Comparison of ENCODE assay signal across 21 mouse cellular contexts in the genomic region with DNA sequence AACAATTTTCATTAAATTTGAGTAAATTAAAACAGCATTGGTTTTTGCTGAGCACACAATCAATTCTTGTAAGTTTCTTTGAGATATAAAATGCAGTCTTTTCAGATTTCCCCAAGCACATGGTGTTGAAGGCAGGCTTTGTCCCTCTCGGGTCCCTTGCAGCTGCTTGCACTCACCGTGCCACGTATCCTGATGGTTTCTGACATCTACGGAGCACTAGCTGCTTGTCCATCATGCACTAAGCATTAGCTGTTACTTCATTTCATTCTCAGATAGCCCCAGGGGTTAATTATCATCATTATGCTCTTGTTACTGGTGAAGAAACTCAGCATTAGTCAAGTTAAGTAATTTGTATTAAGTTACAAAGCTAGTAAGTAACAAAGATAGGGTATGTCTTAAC.
A peak's percentile ranks its signal among the peaks of the same experiment; 100 is the strongest.
DNase-seq lines count a peak whose midpoint lies in the region; ATAC-seq and TF ChIP-seq lines count a peak whose summit lies in the region.
"Had no signal": no experiment of that assay in that cellular context is flagged by ENCODE, and none has a peak within 500 bp of the region (broad histone marks: within the 10 kb centered on the region; RNA-seq: fewer than 3 reads in every experiment).

No protein-coding gene starts in this region.

- H3K27me3 ChIP-seq in hindbrain, embryonic 13.5 days: no peaks in the 10 kb centered on the region
- no peaks in the 10 kb centered on the region for H3K27me3 ChIP-seq in forebrain, postnatal 0 days (ENCODE audit: insufficient read depth, low read length)
- H3K27me3 ChIP-seq: heart, embryonic 13.5 days; hindbrain, embryonic 15.5 days had no signal

- H3K9ac ChIP-seq in hindbrain, embryonic 13.5 days: no peak overlapping the region
- no peak overlapping the region for H3K9ac ChIP-seq in forebrain, postnatal 0 days
- H3K9ac ChIP-seq: heart, embryonic 13.5 days; hindbrain, embryonic 15.5 days had no signal

- no peak for ATAC-seq in hindbrain, embryonic 13.5 days (ENCODE audit: low FRiP score)
- no peak for ATAC-seq in forebrain, postnatal 0 days
- ATAC-seq: activated CD4-positive, CD25-positive, alpha-beta regulatory T cell, adult 4 months; forebrain, embryonic 14.5 days had no signal

- WGBS in hindbrain, embryonic 13.5 days: 39% methylated on average over 4 of the region's 4 CpGs
- WGBS in forebrain, postnatal 0 days: 26% methylated on average over 4 of the region's 4 CpGs

- peak; percentile 39 for DNase-seq in embryo, embryonic 10.5 days (ENCODE audit: low spot score)
- no peak for DNase-seq in embryo, embryonic 10 days (ENCODE audit: low spot score)
- DNase-seq in brain, embryonic 14.5 days (ENCODE audit: low read depth): peak; percentile 45
- DNase-seq in fat pad, adult 2 months (ENCODE audit: extremely low read depth, low read depth, low spot score): peak; percentile 14
- peak; percentile 29 for DNase-seq in retina, postnatal 1 day
- no peak for DNase-seq in forebrain, postnatal 0 days
- DNase-seq: adrenal gland, adult 8-10 months; adrenal gland, postnatal 25 days; cerebellum, adult 18-20 months; cerebellum, adult 9-10 months; cerebellum, postnatal 14 days; gastrocnemius, postnatal 25 days; heart, adult 2 months; heart, postnatal 14 days; heart, postnatal 4 days had no signal

- no peaks in the 10 kb centered on the region for H3K36me3 ChIP-seq in hindbrain, embryonic 13.5 days
- H3K36me3 ChIP-seq in forebrain, postnatal 0 days (ENCODE audit: insufficient read depth): no peaks in the 10 kb centered on the region
- H3K36me3 ChIP-seq: heart, embryonic 10.5 days; heart, embryonic 13.5 days; hindbrain, embryonic 15.5 days had no signal

- no peak overlapping the region for H3K27ac ChIP-seq in hindbrain, embryonic 13.5 days
- H3K27ac ChIP-seq in forebrain, postnatal 0 days (ENCODE audit: low read depth, low read length): no peak overlapping the region
- H3K27ac ChIP-seq: heart, adult 2 months; heart, embryonic 10.5 days; heart, embryonic 13.5 days; hindbrain, embryonic 15.5 days had no signal

- no peak for TF ChIP-seq CTCF in brain, embryonic 14.5 days (IDR thresholded peaks at IDR 0.05; ENCODE audit: borderline replicate concordance, extremely low read depth, insufficient read depth, insufficient read length)
- no peak for TF ChIP-seq CTCF in forebrain, postnatal 0 days (IDR thresholded peaks at IDR 0.05; ENCODE audit: low read depth)

- TF ChIP-seq POLR2A in brain, embryonic 14.5 days (IDR thresholded peaks at IDR 0.05; ENCODE audit: borderline replicate concordance, extremely low read depth, insufficient read depth, insufficient read length, poor library complexity, severe bottlenecking): no peak

- H3K4me2 ChIP-seq in hindbrain, embryonic 13.5 days: no peak overlapping the region
- no peak overlapping the region for H3K4me2 ChIP-seq in forebrain, postnatal 0 days (ENCODE audit: low read depth)
- H3K4me2 ChIP-seq: heart, embryonic 13.5 days; hindbrain, embryonic 15.5 days had no signal

- H3K4me3 ChIP-seq in hindbrain, embryonic 13.5 days: no peak overlapping the region
- H3K4me3 ChIP-seq in forebrain, postnatal 0 days (ENCODE audit: low read depth, low read length): no peak overlapping the region
- H3K4me3 ChIP-seq: heart, adult 2 months; heart, embryonic 10.5 days; heart, embryonic 13.5 days; hindbrain, embryonic 15.5 days had no signal

- H3K9me3 ChIP-seq in hindbrain, embryonic 13.5 days: no peaks in the 10 kb centered on the region
- no peaks in the 10 kb centered on the region for H3K9me3 ChIP-seq in forebrain, postnatal 0 days (ENCODE audit: low read length)
- H3K9me3 ChIP-seq: heart, embryonic 10.5 days; heart, embryonic 13.5 days; hindbrain, embryonic 15.5 days had no signal

- no peaks in the 10 kb centered on the region for H3K4me1 ChIP-seq in hindbrain, embryonic 13.5 days (replicated peaks)
- H3K4me1 ChIP-seq in forebrain, postnatal 0 days (ENCODE audit: insufficient read depth): no peaks in the 10 kb centered on the region
- H3K4me1 ChIP-seq: heart, embryonic 10.5 days; heart, embryonic 13.5 days; hindbrain, embryonic 15.5 days had no signal

Comparison
In these comparisons a context has a peak if more than half of its experiments do, and no peak if none do; other contexts are left out.
1. DNase-seq: peak in embryo, embryonic 10.5 days (single experiment), brain, embryonic 14.5 days (single experiment), fat pad, adult 2 months (single experiment) and retina, postnatal 1 day (single experiment); none in embryo, embryonic 10 days (single experiment) and forebrain, postnatal 0 days (single experiment).